Mouse (Mus musculus) midbrain, embryonic 15.5 days (tissue): ENCODE results near the gene Csf2rb. TPM values are rescaled to one million over a fixed set of nuclear protein-coding genes. Genes with fewer than 3 reads are reported as not detected.
"Not testable (repeated sequence)": the region's sequence is repeated elsewhere in the genome, so short reads cannot be mapped to it uniquely, and the experiment has no call there.

ENCODE experiments used
- ATAC-seq: fragments of 200-750 bp; cut with Nextera tagmentation; replicated peaks from 2 replicates; pipeline ENCODE4 v1.8.0; 2017; ENCODE audit warnings: moderate TSS enrichment
- H3K27ac ChIP-seq: fragments of 300-500 bp; sonication (generic); 2 replicates; pipeline ENCODE4 v1.5.1; 2015; ENCODE audit warnings: mild to moderate bottlenecking, inconsistent platforms
- H3K27me3 ChIP-seq: fragments of 300-500 bp; sonication (generic); replicated peaks from 2 replicates; pipeline ENCODE4 v1.6.1; 2015; ENCODE audit warnings: inconsistent platforms
- H3K36me3 ChIP-seq: fragments of 300-500 bp; sonication (generic); replicated peaks from 2 replicates; pipeline ENCODE4 v1.6.1; 2015; ENCODE audit warnings: inconsistent platforms
- H3K4me1 ChIP-seq: fragments of 300-500 bp; sonication (generic); 2 replicates; pipeline ENCODE4 v1.6.1; 2015; ENCODE audit warnings: inconsistent platforms
- H3K4me2 ChIP-seq: fragments of 300-500 bp; sonication (generic); 2 replicates; pipeline ENCODE4 v1.6.1; 2015; ENCODE audit warnings: inconsistent platforms, mild to moderate bottlenecking, moderate library complexity
- H3K4me3 ChIP-seq: fragments of 300-500 bp; sonication (generic); 2 replicates; pipeline ENCODE4 v1.5.1; 2015; ENCODE audit warnings: mild to moderate bottlenecking, inconsistent platforms
- H3K9ac ChIP-seq: fragments of 300-500 bp; sonication (generic); 2 replicates; pipeline ENCODE4 v1.6.1; 2015; ENCODE audit warnings: mild to moderate bottlenecking, inconsistent platforms
- H3K9me3 ChIP-seq: fragments of 300-500 bp; sonication (generic); 2 replicates; pipeline ENCODE4 v1.6.1; 2016; ENCODE audit warnings: inconsistent platforms
- WGBS: fragments of 180-500 bp; shearing (Covaris S2); methylation state at CpG from one replicate; pipeline ENCODE4 v1.1.7; 2015; ENCODE audit warnings: mixed read lengths; 5-methylcytosine and 5-hydroxymethylcytosine counted together
- polyA plus RNA-seq: library from polyadenylated mRNA; unstranded; fragments of >200 nt; fragmentation: Nextera tagmentation; extraction: Ambion mirVana; gene quantifications from 2 replicates; pipeline ENCODE4 v1.2.1, GENCODE M21; 2015

The Csf2rb gene
- 0.50 and 0.74 TPM in 2 replicates for polyA plus RNA-seq

- H3K9me3 ChIP-seq = no peaks in the 10 kb centered on the region
- no peaks in the 10 kb centered on the region for H3K36me3 ChIP-seq
- no peak within 1 kb of the TSS for H3K9ac ChIP-seq
- no peaks in the 10 kb centered on the region for H3K4me1 ChIP-seq
- no peak within 1 kb of the TSS for H3K27ac ChIP-seq
- WGBS = 85% methylated on average over 11 of the region's 11 CpGs
- ATAC-seq = no peak
- H3K4me2 ChIP-seq = no peak within 1 kb of the TSS
- H3K27me3 ChIP-seq = no peaks in the 10 kb centered on the region
- H3K4me3 ChIP-seq = no peak within 1 kb of the TSS
Observed at GRCm38 (mm10) chr15:78325671-78326339, at the start of gene Csf2rb. Gene Csf2rb, plus strand, starts transcription at chr15:78325752.

DNA sequence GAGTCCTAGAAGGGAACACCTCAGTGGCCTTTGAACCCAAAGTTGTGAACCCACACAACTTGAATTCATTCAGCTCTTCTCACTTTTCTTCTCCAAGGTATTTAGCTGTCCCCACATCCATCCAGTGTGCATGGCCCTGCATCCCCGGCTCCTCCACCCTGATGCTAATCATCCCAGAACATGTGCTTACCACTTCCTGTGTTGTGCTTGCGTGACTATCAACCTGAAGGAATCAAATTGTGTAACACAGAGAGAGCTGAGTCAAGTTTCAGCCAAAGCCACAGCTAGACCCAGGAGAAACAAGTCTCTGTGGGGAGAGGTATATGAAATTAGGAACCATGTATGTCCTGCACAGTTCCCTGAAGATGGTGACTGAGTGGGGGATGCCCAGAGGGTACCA lies 47.2 kb upstream of the Csf2rb start:
- no peak overlapping the region for H3K4me3 ChIP-seq
- H3K4me2 ChIP-seq = no peak overlapping the region
- WGBS = 90% methylated on average over 2 of the region's 2 CpGs
- H3K9ac ChIP-seq = no peak overlapping the region
- ATAC-seq = no peak
- no peaks in the 10 kb centered on the region for H3K4me1 ChIP-seq
- H3K9me3 ChIP-seq = no peaks in the 10 kb centered on the region
- no peaks in the 10 kb centered on the region for H3K36me3 ChIP-seq
- H3K27ac ChIP-seq = no peak overlapping the region
- no peaks in the 10 kb centered on the region for H3K27me3 ChIP-seq

GRCm38 (mm10) chr15:78287941-78288340 lies 37.6 kb upstream of the Csf2rb start:
- Histone ChIP-seq H3K4me3 (no peak overlapping the region), H3K4me2 (no peak overlapping the region), H3K27ac (no peak overlapping the region), H3K9ac (no peak overlapping the region), H3K36me3 (no peaks in the 10 kb centered on the region), H3K9me3 (no peaks in the 10 kb centered on the region), H3K27me3 (no peaks in the 10 kb centered on the region), H3K4me1 (no peaks in the 10 kb centered on the region; the same call in 1 of the 2 replicates)
- no peak for ATAC-seq
- 85% methylated on average over 5 of the region's 5 CpGs for WGBS

DNA sequence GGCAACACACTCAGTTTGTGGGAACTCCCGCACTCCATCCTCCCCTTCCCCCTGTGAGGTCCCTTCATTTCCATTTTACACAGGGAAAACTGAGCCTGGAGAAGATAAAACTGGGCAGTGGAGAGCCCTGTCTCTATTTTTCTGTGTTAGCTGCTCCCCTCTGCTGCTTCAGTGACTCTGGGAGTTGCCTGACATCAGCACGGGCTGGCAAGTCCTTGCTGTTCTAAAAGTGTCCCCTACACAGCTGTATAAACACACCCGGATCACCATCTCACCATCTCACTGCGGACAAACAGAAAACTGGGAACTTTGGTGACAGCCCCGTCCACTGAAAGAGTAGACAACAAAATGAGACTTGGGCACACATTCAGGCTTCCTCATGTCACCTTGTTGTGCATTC lies 35.8 kb upstream of the Csf2rb start:
- not testable (repeated sequence) for H3K27ac ChIP-seq, H3K4me3 ChIP-seq, H3K9me3 ChIP-seq, H3K9ac ChIP-seq, H3K4me2 ChIP-seq, H3K27me3 ChIP-seq, ATAC-seq, H3K4me1 ChIP-seq, H3K36me3 ChIP-seq
- WGBS = 84% methylated on average over 5 of the region's 5 CpGs

GRCm38 (mm10) chr15:78293228-78293627 lies 32.3 kb upstream of the Csf2rb start:
- H3K4me3 ChIP-seq, H3K9ac ChIP-seq, H3K9me3 ChIP-seq, H3K27me3 ChIP-seq, H3K36me3 ChIP-seq, H3K4me2 ChIP-seq, H3K27ac ChIP-seq, ATAC-seq, H3K4me1 ChIP-seq: not testable (repeated sequence)
- 13% methylated on average over 2 of the region's 2 CpGs for WGBS

DNA sequence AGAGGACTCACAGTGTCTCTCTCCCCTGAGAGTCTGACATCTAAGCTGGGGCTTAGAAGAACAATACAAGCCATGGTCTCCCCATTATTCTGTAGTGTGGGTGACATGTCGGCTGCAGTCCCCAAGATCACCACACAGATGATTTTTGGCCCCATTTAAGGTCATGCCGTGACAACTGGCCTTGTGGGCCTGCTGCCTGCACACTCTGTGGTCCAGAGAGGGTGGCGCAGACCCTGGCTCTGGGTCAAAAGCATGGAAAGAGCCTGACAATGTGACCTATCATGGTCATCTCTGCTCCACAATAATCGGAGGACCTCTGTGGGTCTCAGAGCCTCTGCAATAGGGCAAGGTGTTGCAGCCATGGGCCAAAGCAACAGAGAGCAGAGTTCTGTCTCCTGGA lies 31.8 kb upstream of the Csf2rb start:
- Histone ChIP-seq H3K9me3 (no peaks in the 10 kb centered on the region), H3K4me2 (no peak overlapping the region), H3K9ac (no peak overlapping the region), H3K4me3 (no peak overlapping the region), H3K4me1 (no peaks in the 10 kb centered on the region; the same call in 1 of the 2 replicates), H3K27me3 (no peaks in the 10 kb centered on the region), H3K36me3 (no peaks in the 10 kb centered on the region), H3K27ac (no peak overlapping the region)
- no peak for ATAC-seq
- 80% methylated on average over 4 of the region's 4 CpGs for WGBS

- Histone ChIP-seq H3K27ac (no peak overlapping the region), H3K9ac (no peak overlapping the region), H3K9me3 (no peaks in the 10 kb centered on the region), H3K27me3 (no peaks in the 10 kb centered on the region), H3K36me3 (no peaks in the 10 kb centered on the region), H3K4me3 (no peak overlapping the region), H3K4me1 (no peaks in the 10 kb centered on the region), H3K4me2 (no peak overlapping the region)
- no peak for ATAC-seq
- 63% methylated on average over 1 of the region's 1 CpGs for WGBS
Observed at GRCm38 (mm10) chr15:78298558-78298957, 27.0 kb upstream of the Csf2rb start.

DNA sequence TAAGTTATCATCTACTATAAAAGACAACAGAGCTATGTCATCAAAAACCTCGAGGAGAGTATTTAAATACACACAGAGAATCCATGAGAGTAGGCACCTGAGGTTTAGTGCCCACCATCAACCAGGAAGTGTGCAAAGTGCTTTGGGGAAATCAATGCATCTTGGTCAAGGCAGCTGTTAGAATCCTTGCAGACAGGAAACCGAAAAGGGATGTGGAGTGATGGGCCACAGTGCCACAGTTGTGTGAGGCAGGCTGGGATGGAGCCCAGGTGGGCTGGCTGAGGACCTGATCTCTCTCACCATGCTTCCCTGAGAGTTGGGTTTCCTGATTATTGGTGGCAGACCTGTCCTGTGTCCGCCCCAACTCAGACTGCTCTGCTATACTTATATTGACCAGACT lies 25.9 kb upstream of the Csf2rb start:
- no peak overlapping the region for H3K4me2 ChIP-seq
- H3K9ac ChIP-seq = no peak overlapping the region
- H3K36me3 ChIP-seq = no peaks in the 10 kb centered on the region
- ATAC-seq = no peak
- H3K27me3 ChIP-seq = no peaks in the 10 kb centered on the region
- no peak overlapping the region for H3K27ac ChIP-seq
- H3K4me1 ChIP-seq = no peaks in the 10 kb centered on the region
- H3K4me3 ChIP-seq = no peak overlapping the region
- 76% methylated on average over 3 of the region's 3 CpGs for WGBS
- no peaks in the 10 kb centered on the region for H3K9me3 ChIP-seq

GRCm38 (mm10) chr15:78300773-78301172 lies 24.8 kb upstream of the Csf2rb start:
- H3K4me2 ChIP-seq = no peak overlapping the region
- H3K36me3 ChIP-seq = no peaks in the 10 kb centered on the region
- H3K9ac ChIP-seq = no peak overlapping the region
- ATAC-seq = no peak
- no peaks in the 10 kb centered on the region for H3K27me3 ChIP-seq
- H3K9me3 ChIP-seq = no peaks in the 10 kb centered on the region
- no peak overlapping the region for H3K27ac ChIP-seq
- no peaks in the 10 kb centered on the region for H3K4me1 ChIP-seq
- no peak overlapping the region for H3K4me3 ChIP-seq

GRCm38 (mm10) chr15:78302718-78303117 lies 22.8 kb upstream of the Csf2rb start:
- Histone ChIP-seq H3K9me3 (no peaks in the 10 kb centered on the region), H3K4me1 (no peaks in the 10 kb centered on the region), H3K4me3 (no peak overlapping the region), H3K9ac (no peak overlapping the region), H3K27ac (no peak overlapping the region), H3K27me3 (no peaks in the 10 kb centered on the region), H3K4me2 (no peak overlapping the region), H3K36me3 (no peaks in the 10 kb centered on the region)
- no peak for ATAC-seq
- 94% methylated on average over 4 of the region's 4 CpGs for WGBS

- no peak for ATAC-seq
- Histone ChIP-seq H3K4me3 (no peak overlapping the region), H3K36me3 (no peaks in the 10 kb centered on the region), H3K9me3 (no peaks in the 10 kb centered on the region), H3K9ac (no peak overlapping the region), H3K4me2 (no peak overlapping the region), H3K27ac (no peak overlapping the region), H3K4me1 (no peaks in the 10 kb centered on the region), H3K27me3 (no peaks in the 10 kb centered on the region)
- WGBS = 88% methylated on average over 6 of the region's 6 CpGs
Observed at GRCm38 (mm10) chr15:78303665-78304233, 21.8 kb upstream of the Csf2rb start.

- Histone ChIP-seq H3K27me3 (no peaks in the 10 kb centered on the region), H3K9me3 (no peaks in the 10 kb centered on the region), H3K27ac (no peak within 1 kb of the TSS), H3K4me3 (no peak within 1 kb of the TSS), H3K36me3 (no peaks in the 10 kb centered on the region), H3K4me1 (no peaks in the 10 kb centered on the region), H3K4me2 (no peak within 1 kb of the TSS), H3K9ac (no peak within 1 kb of the TSS)
- 85% methylated on average over 10 of the region's 10 CpGs for WGBS
- no peak for ATAC-seq
Observed at GRCm38 (mm10) chr15:78305341-78305933, 20.1 kb upstream of the Csf2rb start, which contains the start of gene Csf2rb2. Gene Csf2rb2, minus strand, starts transcription at chr15:78305721.

GRCm38 (mm10) chr15:78309865-78310264 lies 15.7 kb upstream of the Csf2rb start:
- H3K9ac ChIP-seq = no peak overlapping the region
- no peaks in the 10 kb centered on the region for H3K27me3 ChIP-seq
- no peaks in the 10 kb centered on the region for H3K4me1 ChIP-seq
- H3K4me2 ChIP-seq = no peak overlapping the region
- H3K4me3 ChIP-seq = no peak overlapping the region
- no peak overlapping the region for H3K27ac ChIP-seq
- no peaks in the 10 kb centered on the region for H3K36me3 ChIP-seq
- ATAC-seq = no peak
- WGBS = 38% methylated on average over 5 of the region's 5 CpGs
- H3K9me3 ChIP-seq = no peaks in the 10 kb centered on the region
